Comparison of ENCODE assay signal across 18 mouse cellular contexts in the genomic region with DNA sequence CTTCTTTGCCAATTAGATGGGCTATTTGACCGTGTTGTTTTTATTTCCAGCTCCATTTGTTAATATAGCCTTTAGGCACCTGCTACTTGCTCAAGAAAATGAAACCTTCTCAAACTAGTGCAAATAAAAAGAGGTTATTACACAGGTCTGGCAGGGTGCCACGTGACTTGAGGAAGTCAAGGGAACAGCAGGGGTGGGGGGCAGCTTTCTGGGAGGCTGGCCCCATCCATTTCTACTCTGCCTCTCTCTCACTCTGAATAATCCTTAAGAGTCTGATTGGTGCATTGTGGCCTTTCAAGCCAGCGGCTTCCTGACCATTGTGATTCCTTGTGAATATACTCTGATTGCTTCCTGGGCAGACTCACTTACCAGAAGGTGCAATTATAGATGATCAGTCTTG.
DNase-seq lines count a peak whose midpoint lies in the region; ATAC-seq and TF ChIP-seq lines count a peak whose summit lies in the region.
"Had no signal": no experiment of that assay in that cellular context is flagged by ENCODE, and none has a peak within 500 bp of the region (broad histone marks: within the 10 kb centered on the region; RNA-seq: fewer than 3 reads in every experiment).

No protein-coding gene starts in this region.

- no peak overlapping the region for H3K9ac ChIP-seq in hindbrain, embryonic 15.5 days
- H3K9ac ChIP-seq in hindbrain, embryonic 16.5 days (ENCODE audit: low read depth, low read length): no peak overlapping the region
- H3K9ac ChIP-seq in lung, embryonic 16.5 days (ENCODE audit: low read length): no peak overlapping the region
- no peak overlapping the region for H3K9ac ChIP-seq in lung, postnatal 0 days (replicated peaks; ENCODE audit: low read depth)
- H3K9ac ChIP-seq: neural tube, embryonic 15.5 days had no signal

- TF ChIP-seq EP300 in lung, postnatal 0 days (IDR thresholded peaks at IDR 0.05): no peak

- ATAC-seq in hindbrain, embryonic 15.5 days (ENCODE audit: low FRiP score, low read depth): no peak
- no peak for ATAC-seq in hindbrain, embryonic 16.5 days
- 0 out of 2 replicates have a peak, but pooled peaks have one; percentile 10 for ATAC-seq in lung, embryonic 16.5 days (ENCODE audit: low read depth)
- ATAC-seq in lung, postnatal 0 days: no peak
- ATAC-seq in frontal cortex, adult (ENCODE audit: low TSS enrichment): no peak

- no peak for TF ChIP-seq CTCF in lung, adult 2 months (IDR thresholded peaks at IDR 0.05; ENCODE audit: insufficient read depth, low read length)
- TF ChIP-seq CTCF in lung, postnatal 0 days (IDR thresholded peaks at IDR 0.05): no peak

- no peaks in the 10 kb centered on the region for H3K27me3 ChIP-seq in hindbrain, embryonic 15.5 days
- H3K27me3 ChIP-seq in hindbrain, embryonic 16.5 days (replicated peaks; ENCODE audit: control insufficient read depth, insufficient read depth, low read length): no peaks in the 10 kb centered on the region
- H3K27me3 ChIP-seq in lung, embryonic 16.5 days (ENCODE audit: control insufficient read depth, insufficient read depth, low read depth, low read length): no peaks in the 10 kb centered on the region
- no peaks in the 10 kb centered on the region for H3K27me3 ChIP-seq in lung, postnatal 0 days (replicated peaks; ENCODE audit: insufficient read depth, low read length)
- H3K27me3 ChIP-seq: neural tube, embryonic 15.5 days had no signal

- no peak overlapping the region for H3K4me3 ChIP-seq in hindbrain, embryonic 15.5 days
- no peak overlapping the region for H3K4me3 ChIP-seq in hindbrain, embryonic 16.5 days (ENCODE audit: low read length)
- no peak overlapping the region for H3K4me3 ChIP-seq in lung, embryonic 16.5 days (ENCODE audit: low read length)
- H3K4me3 ChIP-seq in lung, adult 2 months (replicated peaks; ENCODE audit: extremely low read depth, low read depth, low read length): no peak overlapping the region
- H3K4me3 ChIP-seq in lung, postnatal 0 days (ENCODE audit: low read depth, low read length): no peak overlapping the region
- H3K4me3 ChIP-seq: erythroblast, embryonic 14.5 days; neural tube, embryonic 15.5 days had no signal

- no peaks in the 10 kb centered on the region for H3K36me3 ChIP-seq in hindbrain, embryonic 15.5 days
- no peaks in the 10 kb centered on the region for H3K36me3 ChIP-seq in hindbrain, embryonic 16.5 days (ENCODE audit: control insufficient read depth, insufficient read depth, low read length)
- peaks cover 3% of the 10 kb centered on the region; the same call in 1 of the 2 replicates for H3K36me3 ChIP-seq in lung, embryonic 16.5 days (ENCODE audit: control insufficient read depth, insufficient read depth, low read length)
- H3K36me3 ChIP-seq in lung, postnatal 0 days (ENCODE audit: insufficient read depth, low read length): no peaks in the 10 kb centered on the region
- H3K36me3 ChIP-seq: neural tube, embryonic 15.5 days had no signal

- H3K27ac ChIP-seq in hindbrain, embryonic 15.5 days (replicated peaks): 0 out of 2 replicates have a peak overlapping the region, but pooled peaks have one; percentile 6
- H3K27ac ChIP-seq in hindbrain, embryonic 16.5 days (ENCODE audit: low read depth, low read length): no peak overlapping the region
- no peak overlapping the region for H3K27ac ChIP-seq in lung, embryonic 16.5 days (ENCODE audit: low read length)
- no peak overlapping the region for H3K27ac ChIP-seq in lung, postnatal 0 days (ENCODE audit: low read length)
- H3K27ac ChIP-seq: kidney, postnatal 0 days; macrophage; neural tube, embryonic 15.5 days had no signal

- no peak overlapping the region for H3K4me2 ChIP-seq in hindbrain, embryonic 15.5 days
- H3K4me2 ChIP-seq in hindbrain, embryonic 16.5 days (ENCODE audit: low read length): no peak overlapping the region
- H3K4me2 ChIP-seq in lung, embryonic 16.5 days (ENCODE audit: low read depth, low read length): no peak overlapping the region
- H3K4me2 ChIP-seq in lung, postnatal 0 days (replicated peaks; ENCODE audit: low read depth, low read length): no peak overlapping the region
- H3K4me2 ChIP-seq: liver, embryonic 11.5 days; neural tube, embryonic 15.5 days had no signal

- no peaks in the 10 kb centered on the region for H3K9me3 ChIP-seq in hindbrain, embryonic 15.5 days
- H3K9me3 ChIP-seq in hindbrain, embryonic 16.5 days (ENCODE audit: control insufficient read depth, low read length): no peaks in the 10 kb centered on the region
- no peaks in the 10 kb centered on the region for H3K9me3 ChIP-seq in lung, embryonic 16.5 days (ENCODE audit: control insufficient read depth, low read length)
- no peaks in the 10 kb centered on the region for H3K9me3 ChIP-seq in lung, postnatal 0 days (ENCODE audit: low read length)
- H3K9me3 ChIP-seq: neural tube, embryonic 15.5 days had no signal

- DNase-seq in lung, adult 2 months: no peak
- DNase-seq in NIH3T3 (ENCODE audit: low read depth): peak; percentile 15
- DNase-seq in lung, postnatal 0 days (ENCODE audit: low spot score): peak; percentile 30
- no peak for DNase-seq in adrenal gland, postnatal 25 days
- DNase-seq: adrenal gland, postnatal 14 days; heart, adult 18-20 months; layer of hippocampus, adult 9-11 months; retina, postnatal 1 day; thymus, postnatal 36 days had no signal

- TF ChIP-seq POLR2A in lung, adult 2 months (IDR thresholded peaks at IDR 0.05; ENCODE audit: borderline replicate concordance, extremely low read depth, low read depth, low read length): no peak

- H3K4me1 ChIP-seq in hindbrain, embryonic 15.5 days (replicated peaks): peaks cover 43% of the 10 kb centered on the region
- H3K4me1 ChIP-seq in hindbrain, embryonic 16.5 days (ENCODE audit: control insufficient read depth, insufficient read depth, low read depth, low read length): peaks cover 21% of the 10 kb centered on the region
- peaks cover 18% of the 10 kb centered on the region for H3K4me1 ChIP-seq in lung, embryonic 16.5 days (replicated peaks; ENCODE audit: control insufficient read depth, insufficient read depth, low read length)
- no peaks in the 10 kb centered on the region; the same call in 1 of the 2 replicates for H3K4me1 ChIP-seq in lung, adult 2 months (ENCODE audit: control insufficient read depth, insufficient read depth, low read length)
- H3K4me1 ChIP-seq in lung, postnatal 0 days (ENCODE audit: insufficient read depth, low read depth, low read length): no peaks in the 10 kb centered on the region

- WGBS in hindbrain, embryonic 15.5 days: 30% methylated on average over 3 of the region's 3 CpGs
- 27% methylated on average over 3 of the region's 3 CpGs for WGBS in hindbrain, embryonic 16.5 days
- WGBS in lung, embryonic 16.5 days: 52% methylated on average over 3 of the region's 3 CpGs
- 37% methylated on average over 3 of the region's 3 CpGs for WGBS in lung, adult 2 months
- WGBS in lung, postnatal 0 days: 33% methylated on average over 3 of the region's 3 CpGs

Comparison
In these comparisons a context has a peak if more than half of its experiments do, and no peak if none do; other contexts are left out.
1. DNase-seq: peak in NIH3T3 (single experiment) and lung, postnatal 0 days (single experiment); none in lung, adult 2 months (single experiment) and adrenal gland, postnatal 25 days (single experiment).